Mouse (Mus musculus): ENCODE data around the gene Gja4. TPM values are rescaled to one million over a fixed set of nuclear protein-coding genes. Genes with fewer than 3 reads are reported as not detected.

The Gja4 gene
- 13.3 and 16.4 TPM in 2 replicates for polyA plus RNA-seq (2015; fragmentation: Nextera tagmentation; extraction: Ambion mirVana)

DNA sequence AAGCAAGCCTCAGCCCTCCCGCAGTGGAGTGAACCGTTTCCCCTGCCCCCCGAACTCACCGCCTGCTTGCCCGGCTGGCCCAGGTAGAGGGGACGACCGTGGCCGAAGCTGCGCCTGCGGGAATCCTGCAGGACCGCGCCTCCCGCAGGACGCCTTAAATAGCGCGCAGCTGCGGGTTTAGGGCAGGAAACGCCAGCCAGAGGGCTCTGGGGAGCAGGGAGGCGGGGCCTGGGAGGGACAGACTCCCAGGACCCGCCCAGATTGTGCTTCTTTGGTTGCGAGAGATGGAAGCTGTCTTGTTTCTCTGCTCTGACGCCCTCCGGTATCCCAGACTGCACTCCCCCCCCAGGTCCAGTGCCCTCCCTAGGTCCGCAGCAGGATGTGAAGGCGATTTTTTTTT lies at the start of gene Gja4:
Gja4 (minus strand) TSS at position 179 of the 400 bp plus-strand sequence.
- Histone ChIP-seq H3K4me2 (ENCODE audit: low read length) (peak within 1 kb of the TSS; percentile 86), H3K36me3 (ENCODE audit: control insufficient read depth, insufficient read depth) (no peaks in the 10 kb centered on the region), H3K9me3 (ENCODE audit: control insufficient read depth, low read length) (no peaks in the 10 kb centered on the region), H3K27me3 (replicated peaks; ENCODE audit: control insufficient read depth, insufficient read depth, low read length) (no peaks in the 10 kb centered on the region; the same call in 1 of the 2 replicates), H3K4me1 (replicated peaks; ENCODE audit: control insufficient read depth, insufficient read depth, low read length) (peaks cover 6% of the 10 kb centered on the region; the same call in 1 of the 2 replicates), H3K27ac (ENCODE audit: low read length) (no peak within 1 kb of the TSS), H3K9ac (replicated peaks; ENCODE audit: low read depth, low read length) (peak within 1 kb of the TSS; percentile 63), H3K4me3 (replicated peaks; ENCODE audit: low read length) (peak within 1 kb of the TSS; percentile 57)
- under 1% methylated on average over 23 of the region's 25 CpGs for WGBS
- peak; percentile 87 for ATAC-seq

GRCm38 (mm10) chr4:127363331-127363730 lies 49.5 kb upstream of the Gja4 start:
- ATAC-seq: no peak
- Histone ChIP-seq H3K9ac (replicated peaks; ENCODE audit: low read depth, low read length) (no peak overlapping the region), H3K36me3 (ENCODE audit: control insufficient read depth, insufficient read depth) (no peaks in the 10 kb centered on the region), H3K4me3 (replicated peaks; ENCODE audit: low read length) (no peak overlapping the region), H3K4me1 (replicated peaks; ENCODE audit: control insufficient read depth, insufficient read depth, low read length) (0 out of 2 replicates have a peak, but pooled peaks cover 2% of the 10 kb centered on the region), H3K27me3 (replicated peaks; ENCODE audit: control insufficient read depth, insufficient read depth, low read length) (no peaks in the 10 kb centered on the region), H3K9me3 (ENCODE audit: control insufficient read depth, low read length) (no peaks in the 10 kb centered on the region), H3K27ac (ENCODE audit: low read length) (no peak overlapping the region), H3K4me2 (ENCODE audit: low read length) (no peak overlapping the region)
- 72% methylated on average over 4 of the region's 4 CpGs for WGBS

DNA sequence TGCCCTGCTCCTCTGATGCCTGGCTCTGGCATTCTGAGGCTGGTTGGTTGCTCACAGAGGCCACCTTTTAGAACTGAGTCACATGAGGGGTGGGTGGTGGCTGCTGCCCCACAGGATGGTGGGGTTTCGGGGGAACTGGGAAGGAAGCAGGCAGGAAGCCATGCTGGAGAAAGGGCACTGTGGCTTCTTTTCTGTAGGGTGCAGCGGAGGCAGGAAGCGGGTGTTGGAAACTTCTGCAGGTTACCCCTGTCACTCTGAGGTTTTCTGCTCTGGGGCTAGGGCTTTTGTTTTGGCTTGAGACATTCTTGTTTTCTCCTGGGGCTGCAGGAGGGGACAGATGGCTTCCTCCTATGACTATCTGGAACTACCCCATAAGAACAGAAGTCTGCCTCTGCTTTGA lies 48.7 kb upstream of the Gja4 start:
- H3K4me2 ChIP-seq (ENCODE audit: low read length): no peak overlapping the region
- H3K9ac ChIP-seq (replicated peaks; ENCODE audit: low read depth, low read length): no peak overlapping the region
- no peak overlapping the region for H3K4me3 ChIP-seq (replicated peaks; ENCODE audit: low read length)
- 98% methylated on average over 3 of the region's 3 CpGs for WGBS
- no peak overlapping the region for H3K27ac ChIP-seq (ENCODE audit: low read length)
- no peaks in the 10 kb centered on the region for H3K9me3 ChIP-seq (ENCODE audit: control insufficient read depth, low read length)
- H3K4me1 ChIP-seq (replicated peaks; ENCODE audit: control insufficient read depth, insufficient read depth, low read length): no peaks in the 10 kb centered on the region
- no peaks in the 10 kb centered on the region for H3K27me3 ChIP-seq (replicated peaks; ENCODE audit: control insufficient read depth, insufficient read depth, low read length)
- H3K36me3 ChIP-seq (ENCODE audit: control insufficient read depth, insufficient read depth): no peaks in the 10 kb centered on the region
- ATAC-seq: no peak

GRCm38 (mm10) chr4:127358018-127358417 lies 44.2 kb upstream of the Gja4 start, which contains the start of gene Gjb5:
Gjb5 (minus strand) TSS chr4:127358181.
- Histone ChIP-seq H3K4me2 (ENCODE audit: low read length) (no peak within 1 kb of the TSS), H3K9ac (replicated peaks; ENCODE audit: low read depth, low read length) (no peak within 1 kb of the TSS), H3K27ac (ENCODE audit: low read length) (no peak within 1 kb of the TSS), H3K36me3 (ENCODE audit: control insufficient read depth, insufficient read depth) (no peaks in the 10 kb centered on the region), H3K4me3 (replicated peaks; ENCODE audit: low read length) (no peak within 1 kb of the TSS), H3K4me1 (replicated peaks; ENCODE audit: control insufficient read depth, insufficient read depth, low read length) (peaks cover 4% of the 10 kb centered on the region; the same call in 1 of the 2 replicates), H3K27me3 (replicated peaks; ENCODE audit: control insufficient read depth, insufficient read depth, low read length) (no peaks in the 10 kb centered on the region), H3K9me3 (ENCODE audit: control insufficient read depth, low read length) (no peaks in the 10 kb centered on the region)
- 42% methylated on average over 5 of the region's 5 CpGs for WGBS
- no peak for ATAC-seq

DNA sequence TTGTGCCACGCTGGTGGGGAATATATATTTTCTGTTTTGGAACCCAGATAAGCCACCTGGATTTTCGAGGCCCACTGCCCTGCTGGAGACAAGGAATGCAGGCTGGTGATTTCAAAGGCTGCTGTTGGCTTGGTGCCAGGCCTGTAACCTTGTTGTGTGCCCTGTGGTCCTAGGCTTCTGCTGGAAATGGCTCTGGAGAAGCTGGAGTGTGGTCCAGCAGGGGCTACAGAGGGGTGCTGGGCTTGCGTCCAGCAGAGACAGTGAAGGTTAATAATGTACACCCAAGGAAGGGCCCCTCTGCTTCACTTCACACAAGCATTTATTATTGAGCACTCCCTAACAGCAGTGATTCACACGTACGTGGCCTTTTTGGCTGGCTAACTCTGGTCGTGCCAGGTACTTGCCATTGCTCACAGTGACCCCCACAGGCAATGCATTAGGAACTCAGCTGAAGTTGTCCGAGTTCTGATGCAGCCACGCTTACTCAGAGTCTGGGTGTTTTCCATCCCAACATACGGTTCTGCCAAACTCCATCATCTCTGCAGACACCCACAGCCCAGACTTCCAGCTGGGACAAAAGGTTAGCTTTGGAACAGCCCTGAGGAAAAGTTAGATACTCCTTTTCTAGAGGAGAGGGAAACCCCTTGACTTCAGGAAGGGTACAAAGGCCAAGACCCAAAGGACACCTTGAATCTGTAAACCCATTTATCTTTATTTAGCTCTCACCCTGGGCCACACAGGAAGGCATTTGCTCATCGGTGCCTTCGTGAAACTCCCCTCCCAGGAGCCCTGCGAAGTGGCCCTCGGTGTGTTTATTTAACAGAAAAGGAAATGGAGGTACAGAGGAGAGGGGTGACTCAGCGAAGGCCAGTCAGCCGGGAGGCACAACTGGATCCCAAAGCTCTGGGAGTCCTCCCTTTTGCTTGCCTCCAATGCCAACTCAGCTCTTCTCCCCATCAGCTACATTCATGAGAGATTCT lies 41.0 kb upstream of the Gja4 start:
- ATAC-seq: no peak
- Histone ChIP-seq H3K4me2 (ENCODE audit: low read length) (no peak overlapping the region), H3K36me3 (ENCODE audit: control insufficient read depth, insufficient read depth) (no peaks in the 10 kb centered on the region), H3K4me1 (replicated peaks; ENCODE audit: control insufficient read depth, insufficient read depth, low read length) (peaks cover 4% of the 10 kb centered on the region; the same call in 1 of the 2 replicates), H3K9me3 (ENCODE audit: control insufficient read depth, low read length) (no peaks in the 10 kb centered on the region), H3K27me3 (replicated peaks; ENCODE audit: control insufficient read depth, insufficient read depth, low read length) (no peaks in the 10 kb centered on the region), H3K4me3 (replicated peaks; ENCODE audit: low read length) (no peak overlapping the region), H3K27ac (ENCODE audit: low read length) (no peak overlapping the region), H3K9ac (replicated peaks; ENCODE audit: low read depth, low read length) (no peak overlapping the region)
- WGBS: 74% methylated on average over 15 of the region's 15 CpGs

DNA sequence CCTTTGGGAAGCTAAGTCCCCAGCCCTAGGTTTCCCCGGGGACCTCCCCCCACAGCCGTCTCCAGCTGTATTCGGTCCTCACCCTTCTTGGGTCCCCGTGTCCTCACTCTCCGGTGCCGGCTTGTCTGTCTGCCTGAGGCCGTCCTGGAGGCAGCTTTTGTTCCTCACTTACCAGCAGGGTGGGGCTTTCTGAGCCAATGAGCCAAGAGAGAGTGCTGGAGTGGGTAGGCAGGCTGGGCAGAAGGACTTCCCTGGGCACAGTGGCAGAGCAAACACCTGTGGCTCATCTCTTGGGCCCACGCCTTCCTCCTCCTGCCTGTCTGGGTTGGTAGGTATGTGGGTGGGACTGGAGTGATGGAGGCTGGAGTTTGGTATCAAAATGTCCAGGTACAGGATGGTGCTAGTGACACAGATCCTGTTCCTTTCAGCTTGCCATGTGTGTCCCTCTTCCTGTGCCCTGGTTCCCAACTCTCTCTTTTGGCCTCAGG lies 40.2 kb upstream of the Gja4 start, which contains the start of gene Gjb4:
Gjb4 (minus strand) TSS at position 131 of the 488 bp plus-strand sequence.
- 34% methylated on average over 8 of the region's 8 CpGs for WGBS
- Histone ChIP-seq H3K4me3 (replicated peaks; ENCODE audit: low read length) (no peak within 1 kb of the TSS), H3K9ac (replicated peaks; ENCODE audit: low read depth, low read length) (no peak within 1 kb of the TSS), H3K36me3 (ENCODE audit: control insufficient read depth, insufficient read depth) (no peaks in the 10 kb centered on the region), H3K4me2 (ENCODE audit: low read length) (no peak within 1 kb of the TSS), H3K27me3 (replicated peaks; ENCODE audit: control insufficient read depth, insufficient read depth, low read length) (no peaks in the 10 kb centered on the region), H3K27ac (ENCODE audit: low read length) (no peak within 1 kb of the TSS), H3K9me3 (ENCODE audit: control insufficient read depth, low read length) (no peaks in the 10 kb centered on the region), H3K4me1 (replicated peaks; ENCODE audit: control insufficient read depth, insufficient read depth, low read length) (peaks cover 4% of the 10 kb centered on the region; the same call in 1 of the 2 replicates)
- ATAC-seq: no peak

GRCm38 (mm10) chr4:127352594-127352993 lies 38.8 kb upstream of the Gja4 start:
- Histone ChIP-seq H3K9ac (replicated peaks; ENCODE audit: low read depth, low read length) (no peak overlapping the region), H3K4me2 (ENCODE audit: low read length) (no peak overlapping the region), H3K9me3 (ENCODE audit: control insufficient read depth, low read length) (no peaks in the 10 kb centered on the region), H3K36me3 (ENCODE audit: control insufficient read depth, insufficient read depth) (no peaks in the 10 kb centered on the region), H3K4me3 (replicated peaks; ENCODE audit: low read length) (no peak overlapping the region), H3K27me3 (replicated peaks; ENCODE audit: control insufficient read depth, insufficient read depth, low read length) (no peaks in the 10 kb centered on the region), H3K4me1 (replicated peaks; ENCODE audit: control insufficient read depth, insufficient read depth, low read length) (peaks cover 4% of the 10 kb centered on the region; the same call in 1 of the 2 replicates), H3K27ac (ENCODE audit: low read length) (no peak overlapping the region)
- no peak for ATAC-seq
- WGBS: 8% methylated on average over 1 of the region's 1 CpGs

DNA sequence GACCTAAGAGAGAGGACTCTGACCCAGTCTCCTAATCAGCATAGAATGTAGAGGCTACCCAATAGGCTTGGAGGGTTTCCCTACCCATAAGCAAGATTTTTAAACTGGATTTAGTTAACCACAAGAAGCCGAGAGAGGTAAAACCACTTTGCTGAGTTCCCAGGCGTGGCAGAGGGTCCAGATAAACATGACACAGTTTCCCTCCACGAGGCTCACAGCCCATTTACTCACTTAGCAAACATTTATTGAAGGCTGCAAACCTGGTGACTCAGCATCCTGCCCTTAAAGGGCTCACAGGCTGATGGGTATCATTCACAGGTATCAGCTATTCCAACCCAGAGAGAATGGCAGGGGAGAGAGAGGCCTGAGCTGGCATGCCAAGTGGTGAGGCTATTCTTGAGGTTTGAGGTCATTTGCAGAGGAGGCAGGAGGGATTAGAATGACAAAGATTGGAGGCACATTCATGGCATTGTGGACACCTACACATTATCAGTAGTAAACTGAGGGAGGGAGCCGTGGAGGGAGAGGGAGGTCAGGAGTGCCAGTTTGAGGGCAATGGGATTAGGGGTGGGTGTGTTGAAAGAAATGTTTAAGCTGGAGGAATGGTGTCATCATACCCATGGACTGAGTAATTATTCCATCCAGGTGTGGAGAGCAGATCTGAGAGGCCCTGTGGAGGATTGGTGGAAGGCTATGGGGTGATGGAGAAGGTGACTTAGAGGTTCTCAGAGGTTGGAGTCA lies 35.9 kb upstream of the Gja4 start:
- H3K36me3 ChIP-seq (ENCODE audit: control insufficient read depth, insufficient read depth): no peaks in the 10 kb centered on the region
- no peak for ATAC-seq
- no peaks in the 10 kb centered on the region for H3K27me3 ChIP-seq (replicated peaks; ENCODE audit: control insufficient read depth, insufficient read depth, low read length)
- no peak overlapping the region for H3K9ac ChIP-seq (replicated peaks; ENCODE audit: low read depth, low read length)
- no peak overlapping the region for H3K4me3 ChIP-seq (replicated peaks; ENCODE audit: low read length)
- no peaks in the 10 kb centered on the region for H3K9me3 ChIP-seq (ENCODE audit: control insufficient read depth, low read length)
- 74% methylated on average over 4 of the region's 4 CpGs for WGBS
- no peak overlapping the region for H3K4me2 ChIP-seq (ENCODE audit: low read length)
- H3K4me1 ChIP-seq (replicated peaks; ENCODE audit: control insufficient read depth, insufficient read depth, low read length): peaks cover 4% of the 10 kb centered on the region; the same call in 1 of the 2 replicates
- H3K27ac ChIP-seq (ENCODE audit: low read length): no peak overlapping the region

DNA sequence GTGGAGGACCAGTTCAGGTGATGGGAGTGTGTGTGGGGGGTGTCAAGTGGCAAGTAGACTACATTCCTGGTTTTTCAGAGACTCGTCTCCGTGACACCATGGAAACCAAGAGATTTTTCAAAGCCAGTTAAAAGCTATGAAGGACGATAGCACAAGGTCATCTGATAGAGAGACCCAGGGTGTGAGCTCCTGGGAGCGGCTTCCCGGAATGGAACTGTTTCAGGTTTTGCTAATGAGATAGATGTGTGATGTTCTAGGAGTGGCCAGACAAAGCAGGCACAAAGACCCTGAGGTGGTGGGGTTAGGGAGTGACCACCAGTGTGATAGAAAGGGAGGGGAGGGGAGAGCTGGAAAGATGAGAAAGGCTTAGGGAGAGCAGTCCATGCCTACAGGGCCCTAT lies 31.2 kb upstream of the Gja4 start:
- Histone ChIP-seq H3K4me2 (ENCODE audit: low read length) (no peak overlapping the region), H3K9me3 (ENCODE audit: control insufficient read depth, low read length) (no peaks in the 10 kb centered on the region), H3K36me3 (ENCODE audit: control insufficient read depth, insufficient read depth) (no peaks in the 10 kb centered on the region), H3K27ac (ENCODE audit: low read length) (no peak overlapping the region), H3K27me3 (replicated peaks; ENCODE audit: control insufficient read depth, insufficient read depth, low read length) (no peaks in the 10 kb centered on the region), H3K9ac (replicated peaks; ENCODE audit: low read depth, low read length) (no peak overlapping the region), H3K4me3 (replicated peaks; ENCODE audit: low read length) (no peak overlapping the region), H3K4me1 (replicated peaks; ENCODE audit: control insufficient read depth, insufficient read depth, low read length) (no peaks in the 10 kb centered on the region)
- 92% methylated on average over 5 of the region's 5 CpGs for WGBS
- no peak for ATAC-seq
